Mouse (Mus musculus) testis, adult 2 months (tissue): ENCODE data around the gene Grik2. TPM values are rescaled to one million over a fixed set of nuclear protein-coding genes. Genes with fewer than 3 reads are reported as not detected.
"Not testable (repeated sequence)": the region's sequence is repeated elsewhere in the genome, so short reads cannot be mapped to it uniquely, and the experiment has no call there.

ENCODE experiments used
- H3K27ac ChIP-seq: fragments of 200-500 bp; 2 replicates; pipeline ENCODE4 v1.5.1; 2012; ENCODE audit warnings: low read depth, low read length; ENCODE audit not compliant: control insufficient read depth, insufficient read depth
- H3K27me3 ChIP-seq: fragments of 200-500 bp; 2 replicates; pipeline ENCODE4 v1.6.1; 2012; ENCODE audit warnings: mild to moderate bottlenecking, low read length, moderate library complexity; ENCODE audit not compliant: control insufficient read depth, insufficient read depth
- H3K36me3 ChIP-seq: fragments of 200-500 bp; 2 replicates; pipeline ENCODE4 v1.6.1; 2012; ENCODE audit warnings: mild to moderate bottlenecking, low read length; ENCODE audit not compliant: control insufficient read depth, insufficient read depth
- H3K4me1 ChIP-seq: fragments of 200-500 bp; 2 replicates; pipeline ENCODE4 v1.6.1; 2012; ENCODE audit warnings: low read length; ENCODE audit not compliant: control insufficient read depth, insufficient read depth
- H3K4me3 ChIP-seq: fragments of 200-500 bp; 2 replicates; pipeline ENCODE4 v1.5.1; 2012; ENCODE audit warnings: low read depth, mild to moderate bottlenecking, low read length, moderate library complexity, mixed read lengths; ENCODE audit not compliant: control insufficient read depth
- CTCF ChIP-seq: fragments of 200-500 bp; IDR thresholded peaks from 2 replicates; pipeline ENCODE4 v1.5.1; 2012; ENCODE audit warnings: low read depth, mild to moderate bottlenecking, inconsistent platforms, low read length, moderate library complexity; ENCODE audit not compliant: control insufficient read depth, insufficient read depth, insufficient replicate concordance
- POLR2A ChIP-seq: fragments of 200-500 bp; IDR thresholded peaks from 2 replicates; pipeline ENCODE4 v1.6.1; 2012; ENCODE audit warnings: low read depth, mild to moderate bottlenecking, inconsistent platforms, low read length, moderate library complexity; ENCODE audit not compliant: control insufficient read depth
- polyA plus RNA-seq: library from polyadenylated mRNA; depleted of rRNA; stranded (reverse); fragments of >200 nt; gene quantifications from 2 replicates; pipeline ENCODE4 v1.2.3, GENCODE M21; 2012

Gene Grik2
- polyA plus RNA-seq, 1 experiment: 5.9 TPM

DNA sequence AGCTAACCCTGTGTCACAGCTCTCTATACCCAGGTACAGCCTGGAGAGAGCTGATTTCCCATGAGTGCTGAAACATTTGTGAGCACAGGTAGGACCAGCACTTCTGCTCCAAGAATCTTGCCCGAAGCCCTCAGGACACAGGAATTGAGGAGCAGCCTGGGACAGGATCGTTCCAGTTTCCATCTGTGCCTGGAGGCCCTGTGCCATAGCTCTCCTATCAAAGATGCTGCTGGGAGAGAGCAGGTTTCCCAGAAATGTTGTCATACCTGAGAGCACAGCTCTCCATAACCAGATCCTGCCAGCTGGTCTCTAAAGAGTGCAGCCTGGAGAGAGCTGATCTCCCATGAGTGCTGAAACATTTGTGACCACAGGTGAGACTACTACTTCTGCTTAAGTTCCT lies 420.0 kb downstream of the Grik2 start:
- TF ChIP-seq POLR2A (no peak), CTCF (no peak)
- Histone ChIP-seq H3K27ac (no peak overlapping the region), H3K27me3 (no peaks in the 10 kb centered on the region), H3K4me3 (no peak overlapping the region), H3K36me3 (no peaks in the 10 kb centered on the region), H3K4me1 (no peaks in the 10 kb centered on the region)

DNA sequence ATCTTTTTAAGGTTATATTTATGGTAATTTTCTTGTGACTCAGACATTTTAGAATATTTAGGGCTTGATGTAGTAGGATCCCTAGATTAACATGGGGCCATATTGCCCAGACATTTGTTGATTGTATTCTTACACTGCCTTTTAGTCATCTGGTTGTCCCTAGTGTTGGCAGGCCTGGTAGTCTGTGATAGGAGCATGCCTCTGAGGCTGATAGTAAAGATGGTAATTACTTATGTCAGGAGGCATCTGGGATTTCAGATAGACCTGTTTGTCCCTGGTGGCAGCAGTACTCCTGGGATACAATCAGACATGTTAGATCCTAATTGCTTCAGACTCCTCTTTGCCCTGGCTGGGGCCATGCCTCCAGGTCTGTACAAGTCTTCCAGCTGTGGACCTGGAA lies 423.3 kb downstream of the Grik2 start:
- TF ChIP-seq POLR2A: no peak
- Histone ChIP-seq H3K4me1 (no peaks in the 10 kb centered on the region), H3K27ac (no peak overlapping the region), H3K36me3 (no peaks in the 10 kb centered on the region), H3K4me3 (no peak overlapping the region), H3K27me3 (no peaks in the 10 kb centered on the region)

DNA sequence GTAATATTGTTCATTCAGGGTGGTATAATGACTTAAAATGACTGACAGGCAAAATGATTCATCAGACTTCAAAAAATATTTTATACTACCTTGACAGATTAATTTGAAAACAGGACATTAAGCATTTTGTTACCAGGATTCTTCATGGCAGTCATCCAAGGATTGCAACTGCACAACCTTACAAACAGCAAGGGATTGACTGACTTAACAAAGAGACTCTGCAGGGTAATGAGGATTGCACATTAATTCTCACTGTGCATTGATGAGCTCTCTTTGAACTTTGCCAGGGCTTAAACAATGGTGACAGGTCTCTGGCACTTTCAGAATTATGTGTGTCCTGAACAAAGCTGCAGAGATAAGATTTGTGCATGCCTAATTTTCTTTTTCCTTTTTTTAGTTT lies 466.2 kb downstream of the Grik2 start:
- no peak overlapping the region for H3K27ac ChIP-seq
- TF ChIP-seq CTCF: no peak
- TF ChIP-seq POLR2A: no peak
- no peaks in the 10 kb centered on the region for H3K27me3 ChIP-seq
- no peaks in the 10 kb centered on the region for H3K4me1 ChIP-seq
- H3K36me3 ChIP-seq: no peaks in the 10 kb centered on the region
- no peak overlapping the region for H3K4me3 ChIP-seq

DNA sequence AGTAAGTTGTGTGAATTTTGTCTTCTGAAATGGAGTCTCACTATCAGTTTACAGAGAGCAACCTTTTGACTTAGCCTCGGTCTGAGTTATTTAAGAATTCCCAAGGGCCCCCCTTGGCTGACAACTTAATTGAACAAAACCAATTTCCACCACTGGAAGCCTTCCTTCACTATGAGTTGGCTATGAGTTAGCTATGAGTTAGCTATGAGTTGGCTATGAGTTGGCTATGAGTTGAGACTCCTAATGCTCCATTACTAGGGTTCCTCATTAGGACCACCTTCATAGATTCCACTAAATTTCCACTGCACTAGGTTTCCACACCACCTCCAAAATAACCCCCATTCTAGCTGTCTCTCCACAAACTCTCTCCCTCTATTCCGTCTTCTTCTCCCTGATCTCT lies 468.7 kb downstream of the Grik2 start:
- TF ChIP-seq CTCF (no peak), POLR2A (no peak)
- Histone ChIP-seq H3K4me1 (no peaks in the 10 kb centered on the region), H3K4me3 (no peak overlapping the region), H3K36me3 (no peaks in the 10 kb centered on the region), H3K27ac (no peak overlapping the region), H3K27me3 (no peaks in the 10 kb centered on the region)

DNA sequence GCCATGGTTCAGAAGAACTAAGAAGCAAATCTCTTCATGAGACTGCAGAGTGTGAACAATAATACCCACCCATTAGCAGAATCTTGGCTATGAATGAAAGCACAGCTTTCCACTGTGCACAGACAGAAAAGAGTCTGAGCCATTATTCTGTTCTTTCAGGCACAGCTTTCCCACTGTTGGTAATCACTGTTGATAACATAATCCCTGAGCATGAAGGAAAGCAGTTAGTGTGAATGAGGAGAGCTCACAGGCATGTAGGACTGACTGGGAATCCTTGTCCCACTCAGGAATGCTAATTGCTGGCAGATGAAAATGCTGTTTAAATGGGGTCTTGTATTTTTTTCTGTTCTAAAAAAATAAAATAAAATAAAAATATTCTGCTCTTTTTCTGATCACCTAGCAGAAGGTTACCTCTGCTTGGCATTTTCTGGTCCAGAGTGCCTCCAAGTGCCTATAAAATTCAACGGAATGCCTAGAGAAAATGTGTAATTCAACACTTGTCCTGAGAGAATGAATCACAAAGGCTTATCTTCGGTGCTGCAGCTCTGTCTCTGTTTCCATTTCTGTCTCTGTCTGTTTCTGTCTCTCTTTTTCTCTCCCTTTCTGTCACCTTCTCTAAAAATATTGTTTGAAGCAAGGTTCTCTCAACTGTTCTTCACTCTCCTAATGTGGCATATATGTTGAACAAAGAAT lies 532.2 kb downstream of the Grik2 start:
- H3K4me3 ChIP-seq: no peak overlapping the region
- TF ChIP-seq CTCF: no peak
- no peak for TF ChIP-seq POLR2A
- H3K27me3 ChIP-seq: no peaks in the 10 kb centered on the region
- no peaks in the 10 kb centered on the region for H3K36me3 ChIP-seq
- no peak overlapping the region for H3K27ac ChIP-seq
- no peaks in the 10 kb centered on the region for H3K4me1 ChIP-seq

DNA sequence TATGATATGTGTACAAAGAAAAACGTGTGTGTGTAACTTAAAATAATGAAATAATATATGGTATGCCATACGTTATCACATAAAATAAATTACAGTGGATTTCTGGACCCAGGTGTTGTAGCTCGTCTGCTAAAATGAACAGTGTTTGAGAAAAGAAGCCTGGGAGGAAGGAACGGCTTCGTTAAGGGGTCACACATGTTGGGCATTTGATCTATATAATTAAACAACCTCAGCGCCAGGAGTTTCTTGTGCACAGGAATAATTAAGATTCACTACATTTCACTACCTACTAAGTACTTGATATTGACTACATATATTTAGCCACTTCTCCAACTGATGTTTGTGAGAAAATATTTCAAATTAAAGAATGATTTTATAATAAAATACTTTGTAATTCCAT lies 551.2 kb downstream of the Grik2 start:
- H3K27me3 ChIP-seq, H3K27ac ChIP-seq, H3K4me1 ChIP-seq, H3K36me3 ChIP-seq, H3K4me3 ChIP-seq: not testable (repeated sequence)

DNA sequence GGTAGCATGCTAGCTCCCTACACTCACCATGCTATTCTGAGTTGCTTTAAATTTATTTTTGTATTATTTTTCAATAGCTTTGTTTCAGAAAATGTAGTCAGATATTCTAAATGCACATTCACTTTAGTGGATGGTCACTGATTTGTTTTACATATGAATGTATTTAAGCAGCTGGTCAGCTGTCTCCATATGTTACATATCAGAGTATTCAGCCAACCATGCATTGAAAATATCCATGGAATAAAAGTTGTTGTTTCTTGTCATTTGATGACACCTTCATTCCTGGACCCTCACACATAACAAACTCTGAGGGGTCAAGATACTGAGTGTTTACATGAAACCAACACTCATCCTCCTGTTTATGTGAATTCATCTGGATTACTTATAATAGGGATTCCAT lies 551.7 kb downstream of the Grik2 start:
- H3K27me3 ChIP-seq: not testable (repeated sequence)

DNA sequence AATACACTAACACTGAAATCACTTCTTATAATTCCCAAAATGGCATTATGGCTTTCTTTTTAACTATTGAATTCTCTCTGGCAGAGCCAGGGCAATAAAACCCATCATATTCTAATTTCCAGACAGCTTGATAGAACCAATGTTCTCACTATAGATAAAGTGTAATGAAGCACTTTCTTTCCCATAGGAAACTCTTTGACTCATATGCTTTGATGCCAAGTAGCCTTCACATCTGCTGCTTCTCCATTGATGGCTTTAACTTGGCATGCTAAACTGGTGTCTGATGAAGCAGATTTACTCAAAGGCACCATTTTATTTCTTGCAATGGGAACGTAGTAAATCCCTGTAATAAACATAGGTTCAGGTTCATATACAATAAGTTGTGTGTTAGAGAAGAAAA lies 568.5 kb downstream of the Grik2 start:
- TF ChIP-seq CTCF: no peak
- TF ChIP-seq POLR2A: no peak
- Histone ChIP-seq H3K4me3 (no peak overlapping the region), H3K27me3 (no peaks in the 10 kb centered on the region), H3K27ac (no peak overlapping the region), H3K36me3 (no peaks in the 10 kb centered on the region), H3K4me1 (no peaks in the 10 kb centered on the region; the same call in 1 of the 2 replicates)

More for the DNA sequence above, 551.7 kb downstream of the Grik2 start:
- not testable (repeated sequence) for H3K27ac ChIP-seq, H3K4me3 ChIP-seq, H3K36me3 ChIP-seq, H3K4me1 ChIP-seq
